Mouse (Mus musculus) cerebellum, adult (tissue): ENCODE measurements around the gene Etfrf1.
A peak's percentile ranks its signal among the peaks of the same experiment; 100 is the strongest.

Source experiments
- ATAC-seq: cut with Nextera tagmentation; 2 replicates; pipeline ENCODE4 v1.9.2; 2017; ENCODE audit warnings: mild to moderate bottlenecking, moderate library complexity, mixed read lengths; ENCODE audit not compliant: insufficient number of reproducible peaks, low FRiP score, low TSS enrichment

Etfrf1 gene

GRCm38 (mm10) chr6:145215826-145216225 lies 4.9 kb downstream of the Etfrf1 start:
- no peak for ATAC-seq

GRCm38 (mm10) chr6:145224246-145224645 lies 13.3 kb downstream of the Etfrf1 start:
- ATAC-seq: no peak

- ATAC-seq: no peak
Observed at GRCm38 (mm10) chr6:145226296-145226695, 15.4 kb downstream of the Etfrf1 start.

GRCm38 (mm10) chr6:145234391-145234790 lies 23.5 kb downstream of the Etfrf1 start:
- ATAC-seq: no peak

GRCm38 (mm10) chr6:145235367-145235766 lies 24.4 kb downstream of the Etfrf1 start:
- ATAC-seq: no peak

- ATAC-seq: no peak
Observed at GRCm38 (mm10) chr6:145237148-145237547, 26.2 kb downstream of the Etfrf1 start.

GRCm38 (mm10) chr6:145240285-145240684 lies 29.4 kb downstream of the Etfrf1 start:
- ATAC-seq: no peak

- no peak for ATAC-seq
Observed at GRCm38 (mm10) chr6:145242521-145242920, 31.6 kb downstream of the Etfrf1 start.

- ATAC-seq: no peak
Observed at GRCm38 (mm10) chr6:145246841-145247240, 35.9 kb downstream of the Etfrf1 start.

GRCm38 (mm10) chr6:145247886-145248285 lies 37.0 kb downstream of the Etfrf1 start:
- ATAC-seq: no peak

GRCm38 (mm10) chr6:145249291-145250184 lies 38.6 kb downstream of the Etfrf1 start:
- ATAC-seq: peak; percentile 31

- ATAC-seq: peak; percentile 87
Observed at GRCm38 (mm10) chr6:145250185-145250791, 39.4 kb downstream of the Etfrf1 start, which contains the start of gene Kras. Gene Kras, minus strand, starts transcription at chr6:145250239.

GRCm38 (mm10) chr6:145250820-145251219 lies 39.9 kb downstream of the Etfrf1 start:
- peak; percentile 24 for ATAC-seq

GRCm38 (mm10) chr6:145255952-145256700 lies 45.2 kb downstream of the Etfrf1 start:
- ATAC-seq: no peak

GRCm38 (mm10) chr6:145256701-145257073 lies 45.8 kb downstream of the Etfrf1 start:
- ATAC-seq: no peak

GRCm38 (mm10) chr6:145262314-145262713 lies 51.4 kb downstream of the Etfrf1 start:
- ATAC-seq: no peak
